Mouse (Mus musculus) layer of hippocampus, postnatal 25 days (tissue): Measurements from ENCODE around the gene Rnf111. TPM values are rescaled to one million over a fixed set of nuclear protein-coding genes. Genes with fewer than 3 reads are reported as not detected.

Experiments
- DNase-seq, 2 experiments: peaks; one replicate each; pipeline ENCODE4 v3.0.0; 2022; ENCODE audit warnings: mixed read lengths in 2 of 2, low spot score in 1 of 2; ENCODE audit errors: extremely low spot score in 1 of 2
- microRNA-seq, 2 experiments: library from miRNA; unstranded; fragments of <30 nt; microRNA quantifications; one replicate each; pipeline ENCODE4 v1.2.0; 2021
- total RNA-seq, 2 experiments: library from RNA; stranded (reverse); gene quantifications; 2 replicates each; pipeline ENCODE4 v1.2.3; 2021

Gene Rnf111
- total RNA-seq, 2 experiments from 2014 or later, result 36.9 to 42.0 TPM

- no peak for DNase-seq
These were observed 96.9 kb downstream of the Rnf111 start for GRCm38 (mm10) chr9:70406596-70406995.

DNA sequence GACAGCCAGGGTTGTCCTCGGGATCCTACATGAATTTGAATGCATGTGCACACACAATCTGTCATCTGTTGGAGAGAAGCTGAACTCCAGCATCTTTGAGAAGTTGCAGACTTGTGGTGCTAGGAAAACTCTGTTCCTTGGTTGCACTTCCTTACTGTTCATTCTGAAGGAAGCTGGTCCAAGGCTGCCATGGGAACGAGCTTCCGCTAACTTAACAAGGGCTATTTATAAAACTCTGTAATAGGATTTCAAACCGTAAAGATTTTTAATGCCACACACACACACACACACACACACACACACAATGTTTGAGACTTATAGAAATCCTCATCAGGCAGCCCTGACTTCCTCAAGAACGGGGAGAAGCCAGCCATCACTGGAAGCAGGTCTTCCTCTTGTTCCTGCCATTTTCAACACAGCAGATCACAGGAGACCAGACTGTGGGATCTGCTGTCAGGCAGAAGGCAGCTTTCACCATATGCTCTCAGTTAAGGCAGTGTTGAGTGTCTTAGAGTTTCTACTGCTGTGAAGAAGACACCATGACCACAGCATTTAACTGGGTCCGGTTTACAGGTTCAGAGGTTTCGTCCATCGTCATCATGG, 101.5 kb downstream of the Rnf111 start:
- no peak for DNase-seq

- no peak for DNase-seq
These were observed 107.4 kb downstream of the Rnf111 start for GRCm38 (mm10) chr9:70396083-70396482.

DNA sequence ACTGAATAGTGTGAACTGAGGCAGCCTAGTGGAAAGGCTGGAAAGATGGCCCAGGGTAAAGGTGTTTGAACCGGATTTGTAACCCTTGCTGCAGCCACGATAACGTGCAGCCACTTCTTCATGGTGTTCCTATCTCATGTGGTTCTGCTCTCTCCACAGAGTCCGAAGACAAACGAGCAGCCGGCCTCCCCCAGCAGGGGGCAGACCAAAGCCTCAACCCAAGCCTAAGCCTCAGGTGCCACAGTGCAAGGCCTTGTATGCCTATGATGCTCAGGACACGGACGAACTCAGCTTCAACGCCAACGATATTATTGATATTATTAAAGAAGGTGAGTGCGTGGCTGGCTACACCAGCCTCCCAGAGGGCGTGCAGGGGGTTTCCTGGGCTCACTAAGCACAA, 107.9 kb downstream of the Rnf111 start:
- DNase-seq, result peak in 1 of 2 experiments; percentile 26

- DNase-seq, result peak in 1 of 2 experiments; percentile 49
These were observed 111.0 kb downstream of the Rnf111 start for GRCm38 (mm10) chr9:70392563-70392907.

DNA sequence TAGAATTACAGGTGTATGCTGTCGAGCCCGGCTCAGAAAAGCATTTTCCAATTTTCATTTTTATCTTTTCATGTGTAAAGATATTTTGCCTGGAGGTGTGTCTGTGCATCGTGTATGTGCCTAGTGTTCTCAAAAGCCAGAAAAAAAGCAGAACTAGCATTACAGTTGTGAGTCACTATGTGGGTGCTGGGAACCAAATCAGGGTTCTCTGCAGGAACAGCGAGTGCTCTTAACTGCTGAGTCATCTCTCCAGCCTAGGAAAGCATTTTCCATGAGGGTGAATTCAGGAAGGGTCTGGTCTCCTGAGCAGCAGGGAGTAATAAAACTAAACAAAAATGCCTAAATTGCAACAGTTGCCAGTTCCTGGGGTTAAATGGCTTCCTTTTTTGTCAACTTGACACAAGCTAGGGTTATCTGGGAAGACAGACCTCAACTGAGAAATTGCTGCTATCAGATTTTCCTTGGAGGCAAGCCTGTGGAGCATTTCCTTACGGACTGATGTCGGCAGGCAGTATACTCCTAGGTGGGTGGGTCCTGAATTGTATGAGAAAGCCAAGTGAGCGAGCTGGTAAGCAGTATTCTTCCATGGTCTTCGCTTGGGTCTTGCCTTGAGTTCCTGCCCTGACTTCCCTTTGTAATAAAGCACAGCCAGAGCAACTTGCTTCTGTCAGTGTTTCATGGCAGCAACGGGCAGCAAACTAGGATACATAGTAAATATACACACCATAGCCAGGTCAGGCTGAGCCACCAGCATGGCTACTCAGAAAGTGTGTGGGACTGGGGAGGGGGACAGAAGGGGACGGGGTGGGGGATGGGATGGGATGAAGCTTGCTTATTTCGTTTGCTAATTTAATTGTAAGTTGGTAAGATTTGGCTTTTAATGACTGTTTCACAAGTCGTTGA, 111.6 kb downstream of the Rnf111 start:
- no peak for DNase-seq

DNA sequence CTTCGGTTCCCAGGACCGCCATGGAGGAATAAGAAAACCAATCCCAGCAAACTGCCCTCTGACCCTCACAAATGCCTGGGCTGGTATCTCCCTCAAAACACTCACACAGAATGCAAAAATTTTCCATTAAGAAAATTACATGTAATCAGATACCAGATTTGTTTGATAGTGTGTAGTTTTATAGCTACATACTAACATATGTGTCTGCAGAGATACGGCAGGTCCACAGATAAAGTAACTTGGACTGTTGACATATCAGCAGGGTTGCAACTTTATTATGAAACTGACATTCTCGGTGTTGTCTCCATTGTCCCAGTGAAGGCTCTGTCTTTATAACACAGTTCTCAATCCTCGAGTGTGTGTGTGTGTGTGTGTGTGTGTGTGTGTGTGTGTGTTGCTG, 112.5 kb downstream of the Rnf111 start:
- no peak for DNase-seq

DNA sequence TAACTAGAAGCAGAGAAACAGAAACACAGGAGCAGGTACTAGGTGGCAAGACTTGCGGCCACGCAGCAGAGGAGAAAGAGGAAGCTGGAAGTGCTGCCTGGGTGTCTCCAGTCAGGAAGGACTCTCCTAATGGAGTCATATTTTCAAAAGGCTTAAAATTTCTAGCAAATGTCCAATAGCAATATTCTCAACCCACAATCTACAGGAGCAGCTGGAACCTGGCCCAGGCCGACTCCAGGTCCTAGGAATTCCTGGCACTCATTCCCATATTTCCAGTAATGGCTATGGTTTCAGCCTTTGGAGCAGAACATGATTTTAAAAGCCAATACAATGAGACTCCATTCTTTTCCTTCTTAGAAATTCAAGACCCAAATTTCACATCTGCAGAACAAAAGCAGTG, 114.0 kb downstream of the Rnf111 start:
- no peak for DNase-seq

DNA sequence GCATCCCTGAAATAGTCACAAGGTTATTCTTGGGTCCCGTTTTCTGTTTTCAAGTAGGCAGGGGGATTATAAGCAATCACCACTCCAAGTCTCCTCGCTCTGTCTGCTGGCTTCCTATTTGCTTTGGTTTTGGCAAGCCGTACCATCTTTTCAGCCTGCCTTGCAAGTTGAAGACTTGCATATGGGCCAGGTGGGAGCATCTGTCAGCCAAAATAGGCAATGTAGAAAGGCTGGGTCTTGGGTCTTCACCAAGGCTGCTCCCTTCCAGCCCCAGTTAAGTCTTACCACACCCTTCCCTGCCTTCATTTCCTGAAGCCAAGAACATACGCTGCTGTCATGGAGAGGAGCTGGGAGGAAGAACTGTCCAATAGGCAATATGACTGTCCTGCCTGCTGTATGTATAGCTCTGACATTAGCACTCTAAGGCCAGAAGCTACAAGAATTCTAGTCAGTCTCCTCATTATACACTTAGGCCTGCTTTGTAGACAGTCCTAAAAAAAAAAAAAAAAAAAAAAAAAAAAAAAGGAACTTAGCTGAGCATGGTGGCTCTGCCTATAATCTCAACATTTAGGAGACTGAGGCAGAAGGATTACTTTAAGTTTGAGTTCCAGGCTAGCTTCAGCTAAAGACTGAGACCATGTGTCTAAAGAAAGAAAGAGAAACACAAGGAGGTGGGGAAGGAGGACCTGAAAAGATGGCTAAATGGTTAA, 116.0 kb downstream of the Rnf111 start:
- DNase-seq, result no peak

DNA sequence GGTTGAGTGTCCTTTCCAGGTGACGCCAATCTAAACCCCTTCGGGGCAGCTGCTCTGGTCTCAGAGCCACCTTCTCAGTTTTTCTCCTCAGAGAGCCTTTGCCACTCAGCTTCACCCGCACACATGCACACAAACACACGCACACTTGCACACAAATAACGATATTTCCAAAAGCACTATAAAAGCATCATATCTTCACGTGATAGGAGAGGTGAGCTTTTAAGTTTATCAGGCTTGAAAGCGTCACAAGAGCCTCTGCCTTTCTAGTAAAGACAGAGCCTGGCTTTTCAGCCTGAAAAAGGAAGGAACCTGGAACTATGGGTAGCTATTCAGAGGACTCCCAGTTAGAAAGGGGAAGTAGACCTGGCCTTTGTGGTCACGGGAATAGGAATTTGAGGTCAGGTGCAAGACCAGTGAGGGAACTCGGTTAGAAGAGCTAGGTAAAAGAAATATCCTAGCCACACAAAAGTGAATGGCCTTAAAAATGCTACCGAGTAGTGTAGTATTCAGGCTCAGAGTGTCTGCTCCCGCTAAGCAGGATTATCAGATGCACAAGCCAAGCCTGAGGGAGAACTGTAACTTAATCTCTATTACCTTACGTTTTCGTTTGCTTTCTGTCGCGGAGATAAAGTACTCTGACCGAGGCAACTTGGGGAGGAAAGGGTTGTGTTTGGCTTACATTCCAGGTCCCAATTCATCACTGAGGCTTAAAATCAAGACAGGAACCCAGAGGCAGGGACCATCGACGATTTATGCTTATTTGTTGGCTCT, 118.4 kb downstream of the Rnf111 start:
- no peak for DNase-seq

DNA sequence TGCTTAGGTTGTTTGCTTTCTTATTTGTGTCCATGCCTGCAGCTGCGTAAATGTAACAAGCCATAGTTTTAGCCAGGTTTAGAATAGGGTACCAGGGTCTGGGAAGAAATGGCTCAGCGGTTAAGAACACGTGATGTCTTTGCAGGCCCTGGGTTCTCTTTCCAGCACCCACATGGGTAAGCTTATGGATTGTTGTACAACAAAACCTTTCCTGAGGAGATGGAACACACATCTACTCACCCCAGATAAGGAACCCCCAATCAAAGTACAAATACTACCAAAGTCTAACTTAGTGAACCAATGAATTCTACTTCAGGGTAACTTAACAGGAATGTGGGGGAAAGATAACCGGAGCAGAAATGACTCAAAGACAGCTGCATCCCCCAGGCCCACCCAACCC, 119.0 kb downstream of the Rnf111 start:
- DNase-seq, result no peak

DNA sequence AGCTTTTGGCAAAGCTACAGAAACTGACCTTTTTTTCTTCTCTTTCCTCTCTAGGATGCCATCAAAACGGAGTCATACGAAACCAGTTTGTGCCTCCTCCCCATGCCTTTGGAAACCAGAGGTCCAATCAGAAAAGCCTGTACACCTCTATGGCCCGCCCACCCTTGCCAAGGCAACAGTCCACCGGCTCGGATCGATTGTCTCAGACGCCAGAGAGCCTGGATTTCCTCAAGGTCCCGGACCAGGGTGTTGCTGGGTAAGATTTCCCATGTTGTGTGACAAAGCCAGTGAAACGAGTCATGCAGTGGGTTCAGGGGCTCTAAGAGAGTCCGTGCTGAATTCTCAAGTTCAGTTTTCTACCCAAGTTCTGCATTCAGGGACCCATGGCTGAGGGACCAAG, 119.8 kb downstream of the Rnf111 start:
- DNase-seq, result no peak

DNA sequence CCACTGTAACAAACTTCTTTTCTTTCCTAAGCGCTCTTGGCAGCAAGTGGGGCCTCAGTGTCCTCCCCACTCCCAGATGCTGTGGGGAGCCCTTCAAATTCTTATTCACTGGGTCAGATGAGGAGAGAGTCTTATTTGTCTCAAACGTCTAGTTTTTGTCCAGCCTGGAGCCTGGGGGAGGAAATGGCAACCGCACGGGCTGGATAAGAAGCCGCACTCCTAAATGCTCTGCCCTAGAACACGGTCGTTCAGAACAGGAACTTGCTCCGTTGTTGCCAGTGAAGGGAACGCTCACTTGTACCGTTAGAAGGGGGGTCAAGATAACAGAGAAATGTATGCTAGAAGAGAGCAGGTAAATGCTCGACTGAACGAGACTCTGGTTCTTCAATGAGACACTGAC, 121.4 kb downstream of the Rnf111 start:
- no peak for DNase-seq

GRCm38 (mm10) chr9:70379502-70380467, 123.7 kb downstream of the Rnf111 start:
- no peak for DNase-seq

Small RNAs within 50 kb of the gene (microRNA-seq; reads per million reads assigned to microRNA genes)
- 0.20 to 0.55 reads per million in 2 experiments for gene Mir5626

Other genes starting within 250 kb of the Rnf111 start
- gene Ccnb2, start 82.2 kb downstream of the Rnf111 start, total RNA-seq, result 1 to 10 TPM; 1.1 to 1.4 TPM
- gene Sltm, start 39.0 kb upstream of the Rnf111 start, total RNA-seq, result 10 to 100 TPM; 41.8 to 57.4 TPM
- 1 to 10 TPM in 1 of 2 experiments, under 1 TPM in 1; 0.96 to 1.0 TPM for gene Gm10642, start 152.5 kb upstream of the Rnf111 start, total RNA-seq
- 10 to 100 TPM; 31.9 TPM for gene Mindy2, start 153.4 kb upstream of the Rnf111 start, total RNA-seq
- gene Adam10, start 175.3 kb upstream of the Rnf111 start, total RNA-seq, result 10 to 100 TPM; 59.7 to 65.1 TPM